Comparison of ENCODE assay signal across 10 mouse cellular contexts in the genomic region with DNA sequence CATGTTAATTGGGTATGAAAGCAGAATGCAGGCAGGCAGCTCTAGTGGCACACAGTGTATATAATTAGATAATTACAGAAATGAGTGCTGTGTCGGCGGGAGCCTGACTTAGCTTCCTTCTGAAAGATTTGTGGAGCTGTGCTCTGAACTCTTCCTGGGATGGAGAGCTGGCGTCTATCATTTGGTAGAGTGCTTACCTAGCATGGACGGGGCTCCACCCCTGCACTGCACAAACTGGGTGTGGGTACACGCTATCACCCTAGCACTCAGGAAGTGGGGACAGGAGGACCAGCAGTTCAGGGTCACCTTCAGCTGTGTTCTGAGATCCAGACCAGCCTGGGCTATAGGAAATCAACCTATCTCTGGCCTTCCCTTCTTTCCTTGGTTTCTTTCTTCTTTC. TPM values are rescaled to one million over a fixed set of nuclear protein-coding genes. Genes with fewer than 3 reads are reported as not detected.
DNase-seq lines count a peak whose midpoint lies in the region; ATAC-seq and TF ChIP-seq lines count a peak whose summit lies in the region.
"Had no signal": no experiment of that assay in that cellular context is flagged by ENCODE, and none has a peak within 500 bp of the region (broad histone marks: within the 10 kb centered on the region; RNA-seq: fewer than 3 reads in every experiment).

No protein-coding gene starts in this region.

- no peak for ATAC-seq in kidney, embryonic 15.5 days (replicated peaks; ENCODE audit: low FRiP score)
- no peak for ATAC-seq in embryonic facial prominence, embryonic 13.5 days (ENCODE audit: insufficient number of reproducible peaks, insufficient read depth, low FRiP score, low TSS enrichment, low read depth)
- no peak for ATAC-seq in hindbrain, embryonic 14.5 days (ENCODE audit: low FRiP score)
- ATAC-seq in liver, postnatal 0 days = no peak

- H3K4me3 ChIP-seq in kidney, embryonic 15.5 days (replicated peaks) = peak overlapping the region; percentile 65
- H3K4me3 ChIP-seq in embryonic facial prominence, embryonic 13.5 days = peak overlapping the region; percentile 59; the same call in 1 of the 2 replicates
- H3K4me3 ChIP-seq in hindbrain, embryonic 14.5 days (replicated peaks; ENCODE audit: low read length) = no peak overlapping the region
- no peak overlapping the region for H3K4me3 ChIP-seq in liver, postnatal 0 days (ENCODE audit: low read depth, low read length)

- peak overlapping the region; percentile 66 for H3K4me2 ChIP-seq in kidney, embryonic 15.5 days
- H3K4me2 ChIP-seq in embryonic facial prominence, embryonic 13.5 days = peak overlapping the region; percentile 61
- peak overlapping the region; percentile 65 for H3K4me2 ChIP-seq in hindbrain, embryonic 14.5 days (replicated peaks)
- peak overlapping the region; percentile 80 for H3K4me2 ChIP-seq in liver, postnatal 0 days (ENCODE audit: low read depth, low read length)

- H3K36me3 ChIP-seq in kidney, embryonic 15.5 days = peaks cover 27% of the 10 kb centered on the region
- peaks cover 27% of the 10 kb centered on the region for H3K36me3 ChIP-seq in embryonic facial prominence, embryonic 13.5 days
- peaks cover 8% of the 10 kb centered on the region; the same call in 1 of the 2 replicates for H3K36me3 ChIP-seq in hindbrain, embryonic 14.5 days (replicated peaks; ENCODE audit: control insufficient read depth, insufficient read depth)
- H3K36me3 ChIP-seq in liver, postnatal 0 days (replicated peaks; ENCODE audit: insufficient read depth, low read length) = no peaks in the 10 kb centered on the region; the same call in 1 of the 2 replicates

- 73% methylated on average over 5 of the region's 5 CpGs for WGBS in kidney, embryonic 15.5 days
- WGBS in embryonic facial prominence, embryonic 13.5 days = 76% methylated on average over 5 of the region's 5 CpGs
- WGBS in hindbrain, embryonic 14.5 days = 87% methylated on average over 5 of the region's 5 CpGs
- 46% methylated on average over 5 of the region's 5 CpGs for WGBS in liver, postnatal 0 days (ENCODE audit: insufficient replicate concordance)

- no peak for TF ChIP-seq CTCF in liver, postnatal 0 days (IDR thresholded peaks at IDR 0.05; ENCODE audit: low read depth)

- H3K27ac ChIP-seq in kidney, embryonic 15.5 days = no peak overlapping the region
- no peak overlapping the region for H3K27ac ChIP-seq in embryonic facial prominence, embryonic 13.5 days
- no peak overlapping the region for H3K27ac ChIP-seq in hindbrain, embryonic 14.5 days
- no peak overlapping the region for H3K27ac ChIP-seq in liver, postnatal 0 days (ENCODE audit: low read depth)

- H3K4me1 ChIP-seq in kidney, embryonic 15.5 days = peaks cover 25% of the 10 kb centered on the region
- peaks cover 25% of the 10 kb centered on the region for H3K4me1 ChIP-seq in embryonic facial prominence, embryonic 13.5 days
- H3K4me1 ChIP-seq in hindbrain, embryonic 14.5 days (replicated peaks; ENCODE audit: control insufficient read depth, insufficient read depth, low read length) = peaks cover 14% of the 10 kb centered on the region
- peaks cover 33% of the 10 kb centered on the region for H3K4me1 ChIP-seq in liver, postnatal 0 days (ENCODE audit: insufficient read depth)

- no peak for TF ChIP-seq EP300 in liver, postnatal 0 days (IDR thresholded peaks at IDR 0.05; ENCODE audit: low read depth)

- no peaks in the 10 kb centered on the region for H3K9me3 ChIP-seq in kidney, embryonic 15.5 days (replicated peaks)
- no peaks in the 10 kb centered on the region for H3K9me3 ChIP-seq in embryonic facial prominence, embryonic 13.5 days
- H3K9me3 ChIP-seq in hindbrain, embryonic 14.5 days (ENCODE audit: control insufficient read depth, low read length) = no peaks in the 10 kb centered on the region
- H3K9me3 ChIP-seq in liver, postnatal 0 days (ENCODE audit: low read length) = no peaks in the 10 kb centered on the region

- peak overlapping the region; percentile 74; the same call in 1 of the 2 replicates for H3K9ac ChIP-seq in kidney, embryonic 15.5 days
- H3K9ac ChIP-seq in embryonic facial prominence, embryonic 13.5 days = peak overlapping the region; percentile 23; the same call in 1 of the 2 replicates
- no peak overlapping the region for H3K9ac ChIP-seq in hindbrain, embryonic 14.5 days
- peak overlapping the region; percentile 79 for H3K9ac ChIP-seq in liver, postnatal 0 days (replicated peaks)

- H3K27me3 ChIP-seq in kidney, embryonic 15.5 days = 0 out of 2 replicates have a peak, but pooled peaks cover 1% of the 10 kb centered on the region
- H3K27me3 ChIP-seq in embryonic facial prominence, embryonic 13.5 days = no peaks in the 10 kb centered on the region
- H3K27me3 ChIP-seq in hindbrain, embryonic 14.5 days (ENCODE audit: control insufficient read depth, insufficient read depth, low read length) = no peaks in the 10 kb centered on the region
- no peaks in the 10 kb centered on the region for H3K27me3 ChIP-seq in liver, postnatal 0 days (ENCODE audit: insufficient read depth, low read length)

- DNase-seq in kidney, adult 11 months = no peak
- DNase-seq in hindbrain, embryonic 14.5 days (ENCODE audit: low spot score) = no peak
- DNase-seq in liver, postnatal 0 days = no peak
- no peak for DNase-seq in cerebellum, adult 8-10 months
- no peak for DNase-seq in ovary, postnatal 14 days (ENCODE audit: low spot score)
- no peak for DNase-seq in thymus, postnatal 36 days
- DNase-seq: lung, adult 2 months; thymus, postnatal 4 days had no signal

RNA-seq across cellular contexts. Expression of a gene that starts 1.2 kb away (rescaled TPM):
- polyA plus RNA-seq in kidney, embryonic 15.5 days (2015; fragmentation: Nextera tagmentation; extraction: Ambion mirVana) = 71.8 and 76.3 TPM in 2 replicates
- polyA plus RNA-seq in embryonic facial prominence, embryonic 13.5 days (2015; fragmentation: Nextera tagmentation; extraction: Ambion mirVana) = 68.5 and 70.5 TPM in 2 replicates
- polyA plus RNA-seq in hindbrain, embryonic 14.5 days (2014; fragmentation: Nextera tagmentation; extraction: Ambion mirVana) = 37.4 and 39.9 TPM in 2 replicates
- 17.3 and 20.2 TPM in 2 replicates for polyA plus RNA-seq in liver, postnatal 0 days (2015; fragmentation: Nextera tagmentation; extraction: Ambion mirVana)

RNA-seq across cellular contexts. Expression of a gene that starts 33.8 kb away (rescaled TPM):
- 0.17 and 0.29 TPM in 2 replicates for polyA plus RNA-seq in kidney, embryonic 15.5 days (2015; fragmentation: Nextera tagmentation; extraction: Ambion mirVana)
- 2.0 and 4.2 TPM in 2 replicates for polyA plus RNA-seq in embryonic facial prominence, embryonic 13.5 days (2015; fragmentation: Nextera tagmentation; extraction: Ambion mirVana)
- 0.73 and 0.83 TPM in 2 replicates for polyA plus RNA-seq in hindbrain, embryonic 14.5 days (2014; fragmentation: Nextera tagmentation; extraction: Ambion mirVana)
- 0.11 TPM in 1 of 2 replicates, not detected in the other for polyA plus RNA-seq in liver, postnatal 0 days (2015; fragmentation: Nextera tagmentation; extraction: Ambion mirVana)

RNA-seq across cellular contexts. Expression of a gene that starts 34.0 kb away (rescaled TPM):
- 45.0 and 47.8 TPM in 2 replicates for polyA plus RNA-seq in kidney, embryonic 15.5 days (2015; fragmentation: Nextera tagmentation; extraction: Ambion mirVana)
- polyA plus RNA-seq in embryonic facial prominence, embryonic 13.5 days (2015; fragmentation: Nextera tagmentation; extraction: Ambion mirVana) = 56.1 and 57.4 TPM in 2 replicates
- 62.1 and 62.7 TPM in 2 replicates for polyA plus RNA-seq in hindbrain, embryonic 14.5 days (2014; fragmentation: Nextera tagmentation; extraction: Ambion mirVana)
- polyA plus RNA-seq in liver, postnatal 0 days (2015; fragmentation: Nextera tagmentation; extraction: Ambion mirVana) = 17.6 and 18.8 TPM in 2 replicates

RNA-seq across cellular contexts. Expression of a gene that starts 34.4 kb away (rescaled TPM):
- 18.3 and 22.7 TPM in 2 replicates for polyA plus RNA-seq in kidney, embryonic 15.5 days (2015; fragmentation: Nextera tagmentation; extraction: Ambion mirVana)
- polyA plus RNA-seq in embryonic facial prominence, embryonic 13.5 days (2015; fragmentation: Nextera tagmentation; extraction: Ambion mirVana) = 26.4 and 27.5 TPM in 2 replicates
- 7.2 and 8.2 TPM in 2 replicates for polyA plus RNA-seq in hindbrain, embryonic 14.5 days (2014; fragmentation: Nextera tagmentation; extraction: Ambion mirVana)
- 3.6 TPM in 2 replicates for polyA plus RNA-seq in liver, postnatal 0 days (2015; fragmentation: Nextera tagmentation; extraction: Ambion mirVana)

RNA-seq across cellular contexts. Expression of a gene that starts 38.8 kb away (rescaled TPM):
- 4.8 and 5.1 TPM in 2 replicates for polyA plus RNA-seq in kidney, embryonic 15.5 days (2015; fragmentation: Nextera tagmentation; extraction: Ambion mirVana)
- polyA plus RNA-seq in embryonic facial prominence, embryonic 13.5 days (2015; fragmentation: Nextera tagmentation; extraction: Ambion mirVana) = 4.9 and 5.5 TPM in 2 replicates
- polyA plus RNA-seq in hindbrain, embryonic 14.5 days (2014; fragmentation: Nextera tagmentation; extraction: Ambion mirVana) = 6.5 and 6.9 TPM in 2 replicates
- 18.5 and 19.2 TPM in 2 replicates for polyA plus RNA-seq in liver, postnatal 0 days (2015; fragmentation: Nextera tagmentation; extraction: Ambion mirVana)

Comparison
In these comparisons a context has a peak if more than half of its experiments do, and no peak if none do; other contexts are left out.
1. H3K4me3 ChIP-seq: peak in kidney, embryonic 15.5 days (single experiment) and embryonic facial prominence, embryonic 13.5 days (single experiment); none in hindbrain, embryonic 14.5 days (single experiment) and liver, postnatal 0 days (single experiment).
2. Peak in every context shown above with its lines, with median percentiles within 50 percentile points of each other: H3K4me2 ChIP-seq.